Mouse (Mus musculus): Measurements from ENCODE around the gene Csad.
"Not testable (repeated sequence)": the region's sequence is repeated elsewhere in the genome, so short reads cannot be mapped to it uniquely, and the experiment has no call there.

Gene Csad

DNA sequence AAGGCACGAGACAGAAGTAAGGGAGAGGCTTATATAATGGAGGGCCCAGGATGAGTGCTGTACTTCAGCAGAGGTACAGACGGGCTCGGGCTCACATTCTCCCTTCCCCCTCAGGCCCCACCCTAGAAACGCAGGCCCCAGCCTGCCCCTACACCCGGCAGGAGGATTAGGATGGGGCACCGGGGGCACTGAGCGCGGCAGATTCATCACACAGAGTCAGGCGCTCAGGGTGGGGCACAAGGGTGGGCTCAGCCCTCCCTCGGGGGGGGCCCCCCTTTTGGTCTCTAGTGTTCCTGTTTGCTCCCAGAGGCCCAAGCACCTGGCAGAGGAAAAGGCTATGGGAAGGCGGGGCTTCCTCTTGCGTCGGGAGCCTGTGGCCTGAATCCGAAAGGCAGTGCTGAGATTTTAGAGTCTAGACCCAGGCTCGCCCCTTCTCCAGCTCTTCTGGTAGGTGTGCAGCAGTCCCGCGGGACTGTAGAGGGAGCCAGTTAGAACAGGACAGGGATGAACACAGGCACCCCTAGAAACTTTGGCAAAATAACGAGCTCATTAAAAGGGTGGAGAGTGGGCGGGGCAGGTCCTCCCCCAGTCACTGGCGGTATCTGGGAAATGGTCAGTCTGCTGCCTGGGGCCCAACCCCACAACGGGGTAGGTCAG, 31.0 kb upstream of the Csad start:
- DNase-seq (ENCODE audit: low spot score), result peak; percentile 48

- DNase-seq (ENCODE audit: low spot score), result no peak
These were observed 29.4 kb upstream of the Csad start for GRCm38 (mm10) chr15:102233896-102234295.

DNA sequence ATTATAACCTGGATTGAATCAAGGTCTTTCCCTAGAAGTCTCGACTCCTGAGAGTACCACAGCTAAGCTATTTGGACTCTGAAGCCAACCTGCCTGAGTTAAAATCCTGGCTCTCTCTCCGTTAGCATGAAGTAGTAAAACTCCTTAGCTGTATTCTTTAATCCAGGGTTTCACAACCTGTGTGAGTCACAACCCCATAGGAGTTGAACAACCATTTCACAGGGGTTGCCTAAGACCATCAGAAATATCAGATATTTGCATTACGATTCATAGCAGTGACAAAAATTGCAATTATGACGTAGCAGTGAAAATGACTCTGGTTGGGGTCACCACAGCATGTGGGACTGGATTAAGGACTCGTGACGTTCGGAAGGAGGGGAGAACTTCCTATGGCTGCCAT, 28.2 kb upstream of the Csad start:
- DNase-seq (ENCODE audit: low spot score), result no peak

DNA sequence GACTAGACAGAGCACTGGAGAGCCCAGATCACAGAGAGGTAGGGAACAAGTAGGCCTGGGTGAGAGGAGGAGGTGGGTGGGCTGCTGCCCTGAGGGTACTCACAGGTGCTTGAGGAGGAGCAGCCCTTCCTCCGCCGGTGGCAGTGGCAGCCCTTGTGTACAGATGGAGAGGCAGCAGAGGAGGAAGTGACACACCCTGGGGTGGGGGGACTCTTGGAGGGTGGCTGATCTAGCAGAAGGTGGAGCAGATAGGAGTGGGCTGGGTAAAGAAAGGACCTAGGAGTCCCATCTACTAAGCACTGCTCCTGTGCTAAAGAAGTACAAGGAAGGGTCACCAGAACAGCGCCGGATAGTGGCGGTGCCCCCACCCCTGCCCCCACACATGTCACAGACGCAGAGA, 27.2 kb upstream of the Csad start, which contains the start of gene Itgb7:
Itgb7 (minus strand) TSS at position 197 of the 400 bp plus-strand sequence.
- no peak for DNase-seq (ENCODE audit: low spot score)

GRCm38 (mm10) chr15:102230408-102231321, 26.1 kb upstream of the Csad start:
- DNase-seq (ENCODE audit: low spot score), result no peak

DNA sequence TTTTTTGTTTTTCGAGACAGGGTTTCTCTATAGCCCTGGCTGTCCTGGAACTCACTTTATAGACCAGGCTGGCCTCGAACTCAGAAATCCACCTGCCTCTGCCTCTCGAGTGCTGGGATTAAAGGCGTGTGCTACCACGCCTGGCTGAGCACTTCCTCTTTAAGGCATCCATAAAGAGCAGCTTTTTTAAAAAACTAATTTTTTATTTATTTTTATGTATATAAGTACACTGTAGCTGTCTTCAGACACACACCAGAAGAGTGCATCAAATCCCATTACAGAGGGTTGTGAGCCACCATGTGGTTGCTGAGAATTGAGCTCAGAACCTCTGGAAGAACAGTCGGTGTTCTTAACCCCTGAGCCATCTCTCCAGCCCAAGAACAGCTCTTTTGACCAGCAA, 21.1 kb upstream of the Csad start:
- not testable (repeated sequence) for DNase-seq (ENCODE audit: low spot score)

GRCm38 (mm10) chr15:102224992-102225617, 20.6 kb upstream of the Csad start:
- DNase-seq (ENCODE audit: low spot score), result no peak

DNA sequence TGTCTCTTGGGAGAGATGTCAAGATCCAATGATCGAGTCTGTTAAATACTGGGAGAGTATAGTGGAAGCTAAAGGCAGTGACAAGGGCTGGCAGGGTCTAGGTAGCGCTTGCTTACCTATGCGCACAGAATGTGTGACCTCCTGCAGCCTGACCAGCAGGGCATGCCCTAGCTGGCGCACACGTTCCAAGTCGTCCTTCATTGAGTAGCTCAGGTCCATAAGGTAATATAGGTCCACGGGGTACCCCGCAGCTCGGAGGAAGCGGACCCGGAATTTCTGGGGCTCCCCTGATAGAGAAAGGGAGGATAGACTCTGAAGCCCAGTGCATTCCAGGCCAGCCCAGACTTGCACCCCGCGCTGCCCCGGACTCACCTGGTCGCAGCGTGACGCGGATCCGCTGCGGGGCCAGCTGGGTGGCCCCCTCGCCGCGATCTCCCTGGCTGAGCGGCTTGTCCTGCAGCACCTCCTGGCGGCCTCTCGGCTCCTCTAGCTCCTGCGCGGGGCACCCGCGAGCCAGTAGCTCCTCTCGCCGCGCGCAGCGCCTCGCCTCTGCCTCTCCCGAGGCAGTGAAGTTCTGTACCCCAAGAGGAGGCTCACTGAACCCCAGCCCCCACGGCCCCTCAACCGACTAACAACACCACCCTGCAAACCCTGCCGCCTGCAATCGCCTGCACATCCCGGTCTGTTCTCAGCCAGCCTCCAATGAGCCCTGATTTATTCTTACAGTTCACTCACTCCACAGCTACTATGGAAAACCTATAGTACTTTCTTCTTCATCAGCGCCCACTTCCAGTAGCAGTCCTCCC, 19.9 kb upstream of the Csad start:
- DNase-seq (ENCODE audit: low spot score), result peak; percentile 90

DNA sequence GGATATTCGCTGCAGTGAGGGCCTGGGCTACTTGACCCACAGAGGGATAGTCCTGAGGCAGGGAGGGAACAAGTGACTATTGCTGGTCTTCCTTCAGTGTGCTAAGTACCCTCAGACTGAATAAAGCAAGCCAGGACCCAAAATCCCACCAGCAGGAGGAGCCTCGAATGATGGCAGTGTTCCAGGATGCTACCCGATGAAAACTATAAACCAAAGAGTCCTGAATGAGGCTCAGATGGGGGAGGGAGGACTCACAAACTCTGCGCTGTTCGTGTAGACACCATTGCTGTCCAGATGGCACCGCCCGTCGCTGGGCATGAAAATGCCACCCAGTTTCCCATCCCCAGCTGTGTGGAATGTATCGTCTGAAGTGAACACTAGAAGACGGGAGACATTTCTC, 17.9 kb upstream of the Csad start:
- DNase-seq (ENCODE audit: low spot score), result peak; percentile 50

DNA sequence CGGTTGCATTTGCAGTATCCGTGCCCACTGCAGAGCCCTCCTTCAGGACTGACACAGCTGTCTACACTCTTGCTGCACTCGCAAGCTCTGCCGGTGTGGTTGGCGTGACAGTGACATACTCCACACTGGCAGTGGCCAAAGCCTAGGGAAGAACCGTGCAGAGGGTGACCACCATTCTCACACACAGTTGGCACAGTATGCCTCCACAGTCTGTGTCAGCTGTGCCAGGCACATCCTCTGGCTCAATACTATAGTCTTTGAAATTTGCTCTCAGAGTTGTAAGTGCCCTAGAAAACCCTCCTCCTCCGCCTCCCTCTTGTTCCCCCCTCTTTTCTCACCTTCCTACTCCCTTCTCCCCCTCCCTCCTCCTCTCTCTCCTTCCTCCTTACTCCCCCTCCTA, 12.8 kb upstream of the Csad start:
- no peak for DNase-seq (ENCODE audit: low spot score)

GRCm38 (mm10) chr15:102216459-102217228, 12.1 kb upstream of the Csad start:
- DNase-seq (ENCODE audit: low spot score), result peak; percentile 52

GRCm38 (mm10) chr15:102215624-102216023, 11.1 kb upstream of the Csad start:
- DNase-seq (ENCODE audit: low spot score), result no peak

DNA sequence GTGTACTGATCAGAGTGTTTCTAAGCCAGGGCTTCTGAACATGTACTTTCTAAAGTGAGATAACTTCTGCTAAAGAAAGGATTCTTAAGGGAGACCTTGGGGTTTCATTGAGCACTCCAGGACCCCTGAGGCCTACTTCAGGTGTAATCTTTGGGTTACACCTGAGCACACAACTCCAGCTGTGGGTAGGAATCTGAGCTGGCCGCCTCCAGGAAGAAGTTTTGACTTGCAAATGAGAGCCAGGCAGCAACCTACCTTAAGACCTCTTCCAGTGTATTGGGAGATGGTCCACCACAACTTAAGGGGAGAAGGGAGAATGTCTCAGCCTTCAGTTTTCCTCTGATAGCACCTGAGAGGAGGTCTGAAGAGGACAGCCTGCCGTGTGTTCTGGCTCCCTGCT, 9.6 kb upstream of the Csad start:
- DNase-seq (ENCODE audit: low spot score), result no peak

- DNase-seq (ENCODE audit: low spot score), result no peak
These were observed 7.4 kb upstream of the Csad start for GRCm38 (mm10) chr15:102211895-102212294.

GRCm38 (mm10) chr15:102210816-102211215, 6.3 kb upstream of the Csad start:
- no peak for DNase-seq (ENCODE audit: low spot score)

DNA sequence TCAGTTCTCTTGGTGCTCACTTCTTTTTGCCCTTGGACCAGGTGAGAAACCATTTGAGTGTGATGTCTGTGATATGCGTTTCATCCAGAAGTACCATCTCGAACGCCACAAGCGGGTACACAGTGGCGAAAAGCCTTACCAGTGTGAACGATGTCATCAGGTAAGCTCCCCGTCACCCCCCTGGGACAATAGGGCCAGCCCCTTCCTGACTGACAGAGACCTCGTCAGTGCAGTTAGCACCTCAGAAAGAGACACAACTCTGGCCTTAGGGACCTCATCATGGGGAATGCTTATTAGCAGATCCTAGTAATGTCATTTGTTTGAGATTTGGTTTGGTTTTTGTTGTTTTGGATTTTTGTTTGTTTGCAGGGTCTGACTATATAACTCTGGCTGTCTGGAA, 4.6 kb upstream of the Csad start:
- no peak for DNase-seq (ENCODE audit: low spot score)

DNA sequence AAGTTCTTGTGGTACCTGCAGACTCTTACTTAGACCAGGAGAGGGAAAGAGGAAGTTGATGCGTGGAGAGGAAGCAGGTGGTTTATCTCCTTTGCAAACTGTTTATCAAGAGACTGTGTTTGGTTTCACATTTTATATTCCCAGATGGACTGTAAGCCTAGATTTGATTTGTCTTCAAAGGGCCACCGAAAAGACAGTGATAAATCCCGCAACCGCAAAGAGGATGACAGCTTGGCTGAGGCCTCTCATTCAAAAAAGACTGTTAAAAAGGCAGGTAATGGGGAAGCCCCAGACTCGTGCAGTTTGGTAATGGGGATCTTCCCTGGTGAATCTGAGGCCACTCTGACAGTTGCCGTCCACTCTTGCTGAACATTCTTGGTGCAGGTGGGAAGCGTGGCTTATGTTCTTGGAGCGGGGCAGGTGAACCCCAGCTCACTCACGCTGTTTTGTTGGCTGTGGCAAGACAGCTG, 3.6 kb upstream of the Csad start:
- DNase-seq (ENCODE audit: low spot score), result no peak

DNA sequence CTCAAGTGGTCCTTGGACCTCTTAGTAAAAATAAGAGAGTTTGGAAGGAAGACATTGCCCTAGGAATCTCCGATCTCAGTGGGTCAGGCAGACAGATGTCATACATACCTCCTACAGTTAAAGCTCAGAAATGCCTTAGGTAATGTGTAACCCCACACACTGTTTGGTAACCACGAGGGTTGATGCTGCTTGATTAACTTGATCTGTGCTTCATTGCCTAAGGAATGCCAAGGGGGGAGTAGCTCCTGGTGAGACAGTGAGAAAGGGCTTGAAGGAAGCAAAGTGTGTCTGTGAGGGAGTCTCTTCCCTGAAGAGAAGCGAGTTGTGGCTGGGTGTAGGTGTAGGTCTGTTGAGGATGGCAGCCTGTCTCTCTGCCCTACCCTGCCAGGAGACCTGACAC, 2.8 kb upstream of the Csad start:
- no peak for DNase-seq (ENCODE audit: low spot score)

DNA sequence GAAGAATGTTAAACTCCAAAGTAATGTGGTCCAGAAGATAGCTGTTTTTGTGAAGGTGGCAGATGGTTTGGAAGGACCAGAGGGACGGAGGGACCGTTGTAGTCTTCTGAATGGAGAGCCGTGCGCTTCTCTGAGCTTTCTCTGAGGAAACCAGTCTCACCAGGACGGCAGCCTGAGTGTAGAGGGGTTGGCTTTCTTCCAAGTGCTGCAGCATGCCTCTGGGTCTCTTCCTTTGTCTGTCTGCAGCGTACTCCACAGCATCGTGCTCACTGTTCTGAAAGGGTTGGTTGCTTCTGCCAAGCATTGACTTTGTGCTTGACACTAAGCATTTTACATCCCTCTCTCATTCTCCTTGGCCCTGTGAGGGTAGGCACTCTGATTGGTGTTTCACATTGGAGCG, 1.3 kb upstream of the Csad start:
- no peak for DNase-seq (ENCODE audit: low spot score)

GRCm38 (mm10) chr15:102203835-102204381, 616 bp downstream of the Csad start:
- peak; percentile 84 for DNase-seq (ENCODE audit: low spot score)
